Mouse (Mus musculus) embryonic fibroblast, embryonic 13.5 days (primary cell): ENCODE results near the gene Dera.

Experiments
- CTCF ChIP-seq: IDR thresholded peaks from 2 replicates; pipeline ENCODE4 v1.5.1; 2011; ENCODE audit warnings: mild to moderate bottlenecking, control low read depth, low read length, moderate library complexity, borderline replicate concordance; ENCODE audit not compliant: insufficient read depth
- POLR2A ChIP-seq: IDR thresholded peaks from 2 replicates; pipeline ENCODE4 v1.6.1; 2011; ENCODE audit warnings: low read depth, mild to moderate bottlenecking, control low read depth, low read length, moderate library complexity

- TF ChIP-seq CTCF = no peak
- TF ChIP-seq POLR2A = no peak
Measured at GRCm38 (mm10) chr6:137759681-137760080, 5.3 kb downstream of the Dera start.
